14 mouse cellular contexts compared by ENCODE assay signal in the genomic region with DNA sequence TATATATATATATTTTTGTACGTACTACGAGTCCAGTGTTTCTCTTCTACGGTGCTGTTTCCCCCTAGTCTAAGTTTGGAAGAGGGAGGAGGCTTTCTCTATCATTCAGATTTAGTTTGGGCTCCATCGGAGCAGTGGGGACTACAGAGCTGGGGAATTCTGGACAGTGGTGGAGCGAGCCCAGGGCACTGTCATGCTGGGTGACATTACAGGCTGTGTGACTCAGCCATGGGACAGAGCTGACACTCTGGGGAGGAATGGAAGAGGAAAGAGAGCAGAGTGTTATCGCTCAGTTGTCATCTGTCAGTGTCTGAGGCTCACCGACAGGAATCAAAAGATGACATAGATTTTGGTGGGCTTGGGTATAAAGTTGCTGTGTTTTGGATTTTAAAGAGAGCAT.
A peak's percentile ranks its signal among the peaks of the same experiment; 100 is the strongest.
DNase-seq lines count a peak whose midpoint lies in the region; ATAC-seq lines count a peak whose summit lies in the region.
"Had no signal": no experiment of that assay in that cellular context is flagged by ENCODE, and none has a peak within 500 bp of the region (broad histone marks: within the 10 kb centered on the region; RNA-seq: fewer than 3 reads in every experiment).

No protein-coding gene starts in this region.

- DNase-seq in adrenal gland, postnatal 25 days, result peak; percentile 43
- no peak for DNase-seq in adrenal gland, adult 18-20 months (ENCODE audit: low spot score in 2 of 2)
- DNase-seq in cerebellum, postnatal 4 days (ENCODE audit: low spot score in 2 of 2), result no peak
- DNase-seq: layer of hippocampus, adult 9-11 months; liver, postnatal 0 days; right cerebral cortex, postnatal 14 days had no signal

- 0 out of 2 replicates have a peak, but pooled peaks cover 3% of the 10 kb centered on the region for H3K27me3 ChIP-seq in forebrain, embryonic 12.5 days
- no peaks in the 10 kb centered on the region for H3K27me3 ChIP-seq in hindbrain, embryonic 15.5 days
- H3K27me3 ChIP-seq in neural tube, embryonic 12.5 days (replicated peaks), result no peaks in the 10 kb centered on the region
- H3K27me3 ChIP-seq in intestine, embryonic 16.5 days (replicated peaks; ENCODE audit: control insufficient read depth, insufficient read depth, low read length), result no peaks in the 10 kb centered on the region
- H3K27me3 ChIP-seq: embryonic facial prominence, embryonic 15.5 days; kidney, embryonic 15.5 days; megakaryocyte, embryonic 14.5 days had no signal

- no peak overlapping the region for H3K9ac ChIP-seq in forebrain, embryonic 12.5 days
- H3K9ac ChIP-seq in hindbrain, embryonic 15.5 days, result no peak overlapping the region
- H3K9ac ChIP-seq in neural tube, embryonic 12.5 days, result no peak overlapping the region
- no peak overlapping the region for H3K9ac ChIP-seq in intestine, embryonic 16.5 days (ENCODE audit: low read depth, low read length)
- H3K9ac ChIP-seq: embryonic facial prominence, embryonic 15.5 days; kidney, embryonic 15.5 days; liver, postnatal 0 days had no signal

- peaks cover 46% of the 10 kb centered on the region for H3K4me1 ChIP-seq in forebrain, embryonic 12.5 days
- peaks cover 31% of the 10 kb centered on the region for H3K4me1 ChIP-seq in hindbrain, embryonic 15.5 days (replicated peaks)
- peaks cover 29% of the 10 kb centered on the region for H3K4me1 ChIP-seq in neural tube, embryonic 12.5 days
- no peaks in the 10 kb centered on the region for H3K4me1 ChIP-seq in intestine, embryonic 16.5 days (ENCODE audit: control insufficient read depth, insufficient read depth, low read length)
- H3K4me1 ChIP-seq: kidney, embryonic 15.5 days; megakaryocyte, embryonic 14.5 days had no signal

- H3K4me2 ChIP-seq in forebrain, embryonic 12.5 days, result peak overlapping the region; percentile 45
- peak overlapping the region; percentile 42 for H3K4me2 ChIP-seq in hindbrain, embryonic 15.5 days
- H3K4me2 ChIP-seq in neural tube, embryonic 12.5 days (replicated peaks), result peak overlapping the region; percentile 50; the same call in 1 of the 2 replicates
- no peak overlapping the region for H3K4me2 ChIP-seq in intestine, embryonic 16.5 days (ENCODE audit: low read depth, low read length)
- H3K4me2 ChIP-seq: embryonic facial prominence, embryonic 15.5 days; kidney, embryonic 15.5 days had no signal

- no peak overlapping the region for H3K4me3 ChIP-seq in forebrain, embryonic 12.5 days (replicated peaks)
- no peak overlapping the region for H3K4me3 ChIP-seq in hindbrain, embryonic 15.5 days
- H3K4me3 ChIP-seq in neural tube, embryonic 12.5 days, result no peak overlapping the region
- no peak overlapping the region for H3K4me3 ChIP-seq in intestine, embryonic 16.5 days (ENCODE audit: low read length)
- H3K4me3 ChIP-seq: embryonic facial prominence, embryonic 15.5 days; kidney, embryonic 15.5 days had no signal

- ATAC-seq in forebrain, embryonic 12.5 days (ENCODE audit: low FRiP score), result peak; percentile 42; the same call in 1 of the 2 replicates
- no peak for ATAC-seq in hindbrain, embryonic 15.5 days (ENCODE audit: low FRiP score, low read depth)
- ATAC-seq in neural tube, embryonic 12.5 days (ENCODE audit: low FRiP score, low read depth), result peak; percentile 42; the same call in 1 of the 2 replicates
- no peak for ATAC-seq in intestine, embryonic 16.5 days
- ATAC-seq in megakaryocyte, adult 5-6 weeks (ENCODE audit: poor library complexity, severe bottlenecking), result no peak
- ATAC-seq: liver, postnatal 0 days had no signal

- no peaks in the 10 kb centered on the region; the same call in 1 of the 2 replicates for H3K36me3 ChIP-seq in forebrain, embryonic 12.5 days (replicated peaks)
- no peaks in the 10 kb centered on the region for H3K36me3 ChIP-seq in hindbrain, embryonic 15.5 days
- H3K36me3 ChIP-seq in neural tube, embryonic 12.5 days, result no peaks in the 10 kb centered on the region
- no peaks in the 10 kb centered on the region for H3K36me3 ChIP-seq in intestine, embryonic 16.5 days (ENCODE audit: control insufficient read depth, insufficient read depth, low read length)
- H3K36me3 ChIP-seq: embryonic facial prominence, embryonic 15.5 days had no signal

- 47% methylated on average over 7 of the region's 7 CpGs for WGBS in forebrain, embryonic 12.5 days
- WGBS in hindbrain, embryonic 15.5 days, result 36% methylated on average over 7 of the region's 7 CpGs
- WGBS in neural tube, embryonic 12.5 days, result 48% methylated on average over 7 of the region's 7 CpGs
- 87% methylated on average over 7 of the region's 7 CpGs for WGBS in intestine, embryonic 16.5 days

- no peaks in the 10 kb centered on the region for H3K9me3 ChIP-seq in forebrain, embryonic 12.5 days
- H3K9me3 ChIP-seq in hindbrain, embryonic 15.5 days, result no peaks in the 10 kb centered on the region
- no peaks in the 10 kb centered on the region for H3K9me3 ChIP-seq in neural tube, embryonic 12.5 days
- H3K9me3 ChIP-seq in intestine, embryonic 16.5 days (ENCODE audit: control insufficient read depth, low read length), result no peaks in the 10 kb centered on the region
- H3K9me3 ChIP-seq: embryonic facial prominence, embryonic 15.5 days; kidney, embryonic 15.5 days had no signal

- H3K27ac ChIP-seq in forebrain, embryonic 12.5 days, result no peak overlapping the region; the same call in 1 of the 2 replicates
- H3K27ac ChIP-seq in hindbrain, embryonic 15.5 days (replicated peaks), result no peak overlapping the region
- no peak overlapping the region for H3K27ac ChIP-seq in neural tube, embryonic 12.5 days
- H3K27ac ChIP-seq in intestine, embryonic 16.5 days (ENCODE audit: low read length), result no peak overlapping the region
- H3K27ac ChIP-seq: embryonic facial prominence, embryonic 15.5 days; kidney, embryonic 15.5 days had no signal

Comparison
In these comparisons a context has a peak if more than half of its experiments do, and no peak if none do; other contexts are left out.
1. ATAC-seq: peak in forebrain, embryonic 12.5 days (single experiment) and neural tube, embryonic 12.5 days (single experiment); none in hindbrain, embryonic 15.5 days (single experiment), intestine, embryonic 16.5 days (single experiment) and megakaryocyte, adult 5-6 weeks (single experiment).